Mouse (Mus musculus) cerebellum, adult 2 months (tissue): ENCODE measurements around the gene Kcnma1.

Source experiments
- CTCF ChIP-seq: fragments of 200-500 bp; IDR thresholded peaks from 2 replicates; pipeline ENCODE4 v1.5.1; 2011; ENCODE audit warnings: low read depth, mild to moderate bottlenecking, control low read depth, low read length, moderate library complexity, borderline replicate concordance; ENCODE audit not compliant: insufficient read depth
- POLR2A ChIP-seq: fragments of 200-500 bp; IDR thresholded peaks from 2 replicates; pipeline ENCODE4 v1.6.1; 2011; ENCODE audit warnings: low read length, control low read depth, borderline replicate concordance; ENCODE audit not compliant: insufficient read depth

GRCm38 (mm10) chr14:23400777-23401469 lies 613.4 kb downstream of the Kcnma1 start:
- TF ChIP-seq POLR2A = no peak
- peak; percentile 61; the same call in 1 of the 2 replicates for TF ChIP-seq CTCF
